Mouse (Mus musculus) heart, adult 2 months (tissue): ENCODE measurements around the gene Nup210l.

ENCODE experiments used
- CTCF ChIP-seq: fragments of 200-600 bp; IDR thresholded peaks from 2 replicates; pipeline ENCODE4 v1.8.1; 2022; ENCODE audit warnings: antibody characterized with exemption, mild to moderate bottlenecking, moderate library complexity
- EP300 ChIP-seq: fragments of 200-500 bp; IDR thresholded peaks from 2 replicates; pipeline ENCODE4 v1.6.1; 2011; ENCODE audit warnings: low read depth, low read length, control low read depth; ENCODE audit not compliant: insufficient read depth
- POLR2A ChIP-seq: fragments of 200-500 bp; IDR thresholded peaks from 2 replicates; pipeline ENCODE4 v1.6.1; 2011; ENCODE audit warnings: mild to moderate bottlenecking, low read depth, low read length, control low read depth; ENCODE audit not compliant: insufficient read depth

DNA sequence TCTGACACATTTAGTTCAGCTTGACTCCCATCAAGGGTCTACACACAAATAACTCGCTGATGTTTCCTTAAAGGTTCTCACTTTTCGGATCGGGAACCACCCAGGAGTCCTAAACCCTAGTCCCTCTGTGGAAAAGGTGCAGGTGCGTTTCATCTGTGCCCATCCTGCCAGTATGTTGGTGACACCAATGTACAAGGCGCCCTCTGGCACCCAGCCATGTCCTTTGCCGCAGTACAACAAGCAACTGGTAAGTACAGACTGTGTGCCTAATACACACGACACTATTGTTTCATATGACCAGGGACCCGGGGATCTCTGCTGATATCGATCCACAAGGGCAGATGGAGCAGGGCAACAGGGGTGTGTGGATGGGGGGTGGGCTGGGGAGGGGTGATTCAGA is 55.8 kb downstream of the Nup210l start:
- TF ChIP-seq POLR2A (no peak), CTCF (no peak), EP300 (no peak)
